ENCODE assay signal across 17 mouse cellular contexts in the genomic region with DNA sequence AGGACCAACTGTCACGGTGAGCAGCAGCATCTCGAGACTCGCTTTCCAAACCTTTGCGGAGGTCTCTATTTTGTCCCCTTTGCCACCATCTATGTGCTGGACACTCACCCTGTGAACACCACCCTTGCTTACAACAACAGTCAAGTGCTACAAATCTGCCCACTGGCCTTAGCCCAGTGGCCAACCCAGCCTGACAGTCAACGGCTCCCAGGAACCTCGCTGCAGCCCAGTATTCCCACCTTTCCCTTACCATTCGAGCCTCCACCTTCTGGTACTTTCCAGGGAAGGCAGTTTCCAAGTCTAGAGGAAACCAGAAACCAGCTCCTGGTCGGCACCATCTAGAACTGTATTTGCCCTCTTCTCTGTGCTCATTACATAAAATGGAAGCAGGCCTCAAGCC.
"Had no signal": no experiment of that assay in that cellular context is flagged by ENCODE, and none has a peak within 500 bp of the region (broad histone marks: within the 10 kb centered on the region; RNA-seq: fewer than 3 reads in every experiment).

No protein-coding gene starts in this region.

- H3K27me3 ChIP-seq: neural tube, embryonic 12.5 days; neural tube, embryonic 13.5 days; neural tube, embryonic 15.5 days; stomach, embryonic 15.5 days had no signal

- H3K27ac ChIP-seq: neural tube, embryonic 12.5 days; neural tube, embryonic 13.5 days; neural tube, embryonic 15.5 days; stomach, embryonic 15.5 days; stomach, postnatal 0 days had no signal

- H3K4me1 ChIP-seq: stomach, embryonic 15.5 days had no signal

- H3K4me3 ChIP-seq: neural tube, embryonic 12.5 days; neural tube, embryonic 13.5 days; neural tube, embryonic 15.5 days; stomach, embryonic 15.5 days had no signal

- DNase-seq: retina, postnatal 1 day; right cerebral cortex, adult 18-20 months; right cerebral cortex, postnatal 14 days; right cerebral cortex, postnatal 25 days; right cerebral cortex, postnatal 4 days; spleen, adult 18-20 months; thymus, adult 18-20 months; thymus, adult 2 months; thymus, postnatal 14 days; thymus, postnatal 25 days; thymus, postnatal 36 days; thymus, postnatal 4 days had no signal

- H3K36me3 ChIP-seq: neural tube, embryonic 12.5 days; neural tube, embryonic 15.5 days had no signal

- H3K9me3 ChIP-seq: neural tube, embryonic 12.5 days; neural tube, embryonic 13.5 days; neural tube, embryonic 15.5 days; stomach, embryonic 15.5 days had no signal
